Mouse (Mus musculus): ENCODE results near the gene Zfp446. TPM values are rescaled to one million over a fixed set of nuclear protein-coding genes. Genes with fewer than 3 reads are reported as not detected.
A peak's percentile ranks its signal among the peaks of the same experiment; 100 is the strongest.

Zfp446 gene
- polyA plus RNA-seq, 1 experiment from 2014 or later = 5.4 TPM

GRCm38 (mm10) chr7:12954896-12955295, 22.8 kb upstream of the Zfp446 start:
- no peak overlapping the region for H3K4me3 ChIP-seq (ENCODE audit: low read depth, low read length)
- H3K4me1 ChIP-seq (replicated peaks; ENCODE audit: control insufficient read depth, insufficient read depth, low read length) = 0 out of 2 replicates have a peak, but pooled peaks cover 4% of the 10 kb centered on the region
- H3K36me3 ChIP-seq (ENCODE audit: control insufficient read depth, insufficient read depth, low read length) = no peaks in the 10 kb centered on the region
- WGBS = 51% methylated on average over 3 of the region's 3 CpGs
- ATAC-seq (replicated peaks; ENCODE audit: low FRiP score, low TSS enrichment, low read depth) (no peak), DNase-seq (ENCODE audit: low spot score) (no peak)
- H3K9ac ChIP-seq (ENCODE audit: low read length) = no peak overlapping the region
- no peak overlapping the region for H3K27ac ChIP-seq (ENCODE audit: low read depth)
- no peaks in the 10 kb centered on the region for H3K9me3 ChIP-seq (ENCODE audit: control insufficient read depth, low read length)
- H3K27me3 ChIP-seq (replicated peaks; ENCODE audit: control insufficient read depth, insufficient read depth, low read length) = no peaks in the 10 kb centered on the region
- no peak overlapping the region for H3K4me2 ChIP-seq (ENCODE audit: low read length)

DNA sequence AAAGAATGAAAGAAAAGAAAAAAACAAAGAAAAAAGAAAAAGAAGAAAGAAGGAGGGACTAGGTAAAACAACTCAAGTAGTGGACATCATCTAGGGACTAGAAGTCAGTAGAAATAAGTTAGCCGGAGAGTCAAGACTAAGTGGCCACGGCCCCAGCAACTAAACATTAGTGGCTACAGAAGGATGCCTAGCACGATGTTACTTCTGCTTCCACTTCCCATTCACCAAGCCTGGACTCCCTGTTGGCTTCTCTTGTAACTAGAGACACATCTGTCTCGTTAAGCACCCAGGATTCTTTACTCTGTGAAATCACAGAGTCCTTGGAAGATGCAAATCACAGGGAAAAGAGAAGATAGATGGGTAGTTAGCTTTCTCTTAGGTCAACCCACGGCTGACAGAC, 20.1 kb upstream of the Zfp446 start:
- no peak for DNase-seq (ENCODE audit: low spot score)
- H3K27me3 ChIP-seq (replicated peaks; ENCODE audit: control insufficient read depth, insufficient read depth, low read length) = no peaks in the 10 kb centered on the region
- H3K4me2 ChIP-seq (ENCODE audit: low read length) = no peak overlapping the region
- H3K4me1 ChIP-seq (replicated peaks; ENCODE audit: control insufficient read depth, insufficient read depth, low read length) = no peaks in the 10 kb centered on the region
- no peak overlapping the region for H3K9ac ChIP-seq (ENCODE audit: low read length)
- no peak for ATAC-seq (replicated peaks; ENCODE audit: low FRiP score, low TSS enrichment, low read depth)
- no peaks in the 10 kb centered on the region for H3K36me3 ChIP-seq (ENCODE audit: control insufficient read depth, insufficient read depth, low read length)
- no peaks in the 10 kb centered on the region for H3K9me3 ChIP-seq (ENCODE audit: control insufficient read depth, low read length)
- WGBS = 70% methylated on average over 5 of the region's 5 CpGs
- H3K4me3 ChIP-seq (ENCODE audit: low read depth, low read length) = no peak overlapping the region
- no peak overlapping the region for H3K27ac ChIP-seq (ENCODE audit: low read depth)

DNA sequence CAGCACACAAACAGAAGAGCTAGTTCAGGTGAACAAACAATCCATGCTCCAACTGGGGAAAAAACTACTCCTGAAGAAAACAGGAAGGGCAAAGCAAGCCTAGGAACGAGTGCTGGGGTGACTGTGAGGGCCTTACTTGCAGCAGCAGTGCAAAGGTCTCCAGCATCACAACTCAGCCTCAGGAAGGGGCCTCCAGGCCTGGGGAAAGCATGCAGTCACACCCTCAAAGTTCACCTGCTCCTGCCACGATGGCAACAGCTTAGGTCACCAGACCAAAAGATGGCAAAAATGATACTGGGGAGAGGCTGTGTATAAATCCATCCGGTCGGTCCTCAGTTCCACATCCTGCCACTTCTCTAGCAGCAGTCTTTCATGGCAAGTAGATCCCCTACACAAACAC, 18.7 kb upstream of the Zfp446 start:
- DNase-seq (ENCODE audit: low spot score) (no peak), ATAC-seq (replicated peaks; ENCODE audit: low FRiP score, low TSS enrichment, low read depth) (no peak)
- 73% methylated on average over 4 of the region's 4 CpGs for WGBS
- H3K36me3 ChIP-seq (ENCODE audit: control insufficient read depth, insufficient read depth, low read length) = no peaks in the 10 kb centered on the region
- H3K27ac ChIP-seq (ENCODE audit: low read depth) = no peak overlapping the region
- no peak overlapping the region for H3K9ac ChIP-seq (ENCODE audit: low read length)
- H3K27me3 ChIP-seq (replicated peaks; ENCODE audit: control insufficient read depth, insufficient read depth, low read length) = no peaks in the 10 kb centered on the region
- no peaks in the 10 kb centered on the region for H3K9me3 ChIP-seq (ENCODE audit: control insufficient read depth, low read length)
- no peak overlapping the region for H3K4me3 ChIP-seq (ENCODE audit: low read depth, low read length)
- no peak overlapping the region for H3K4me2 ChIP-seq (ENCODE audit: low read length)
- no peaks in the 10 kb centered on the region for H3K4me1 ChIP-seq (replicated peaks; ENCODE audit: control insufficient read depth, insufficient read depth, low read length)

GRCm38 (mm10) chr7:12959718-12960117, 17.9 kb upstream of the Zfp446 start:
- ATAC-seq (replicated peaks; ENCODE audit: low FRiP score, low TSS enrichment, low read depth) = no peak
- Histone ChIP-seq H3K36me3 (ENCODE audit: control insufficient read depth, insufficient read depth, low read length) (no peaks in the 10 kb centered on the region), H3K27ac (ENCODE audit: low read depth) (no peak overlapping the region), H3K9me3 (ENCODE audit: control insufficient read depth, low read length) (no peaks in the 10 kb centered on the region), H3K4me1 (replicated peaks; ENCODE audit: control insufficient read depth, insufficient read depth, low read length) (no peaks in the 10 kb centered on the region), H3K4me2 (ENCODE audit: low read length) (no peak overlapping the region), H3K9ac (ENCODE audit: low read length) (no peak overlapping the region), H3K4me3 (ENCODE audit: low read depth, low read length) (no peak overlapping the region), H3K27me3 (replicated peaks; ENCODE audit: control insufficient read depth, insufficient read depth, low read length) (no peaks in the 10 kb centered on the region)
- WGBS = 39% methylated on average over 4 of the region's 4 CpGs
- DNase-seq (ENCODE audit: low spot score) = no peak

GRCm38 (mm10) chr7:12961511-12962141, 16.0 kb upstream of the Zfp446 start:
- Histone ChIP-seq H3K27me3 (replicated peaks; ENCODE audit: control insufficient read depth, insufficient read depth, low read length) (no peaks in the 10 kb centered on the region), H3K27ac (ENCODE audit: low read depth) (peak overlapping the region; percentile 76), H3K36me3 (ENCODE audit: control insufficient read depth, insufficient read depth, low read length) (no peaks in the 10 kb centered on the region), H3K9ac (ENCODE audit: low read length) (peak overlapping the region; percentile 64), H3K4me1 (replicated peaks; ENCODE audit: control insufficient read depth, insufficient read depth, low read length) (peaks cover 5% of the 10 kb centered on the region), H3K4me2 (ENCODE audit: low read length) (peak overlapping the region; percentile 48), H3K4me3 (ENCODE audit: low read depth, low read length) (peak overlapping the region; percentile 39), H3K9me3 (ENCODE audit: control insufficient read depth, low read length) (no peaks in the 10 kb centered on the region)
- peak; percentile 51; the same call in 1 of the 2 replicates for ATAC-seq (replicated peaks; ENCODE audit: low FRiP score, low TSS enrichment, low read depth)
- 6% methylated on average over 29 of the region's 29 CpGs for WGBS
- peak; percentile 86 for DNase-seq (ENCODE audit: low spot score)

GRCm38 (mm10) chr7:12965678-12966091, 12.0 kb upstream of the Zfp446 start, which contains the start of gene Zfp324:
Gene Zfp324, plus strand, starts transcription at chr7:12965838.
- H3K4me2 ChIP-seq (ENCODE audit: low read length) = peak within 1 kb of the TSS; percentile 86
- H3K27me3 ChIP-seq (replicated peaks; ENCODE audit: control insufficient read depth, insufficient read depth, low read length) = no peaks in the 10 kb centered on the region
- peaks cover 22% of the 10 kb centered on the region for H3K36me3 ChIP-seq (ENCODE audit: control insufficient read depth, insufficient read depth, low read length)
- peak within 1 kb of the TSS; percentile 85 for H3K27ac ChIP-seq (ENCODE audit: low read depth)
- WGBS = under 1% methylated on average over 23 of the region's 23 CpGs
- no peaks in the 10 kb centered on the region for H3K9me3 ChIP-seq (ENCODE audit: control insufficient read depth, low read length)
- peaks cover 14% of the 10 kb centered on the region for H3K4me1 ChIP-seq (replicated peaks; ENCODE audit: control insufficient read depth, insufficient read depth, low read length)
- peak within 1 kb of the TSS; percentile 89 for H3K9ac ChIP-seq (ENCODE audit: low read length)
- peak within 1 kb of the TSS; percentile 89 for H3K4me3 ChIP-seq (ENCODE audit: low read depth, low read length)
- peak; percentile 92 for ATAC-seq (replicated peaks; ENCODE audit: low FRiP score, low TSS enrichment, low read depth)
- no peak for DNase-seq (ENCODE audit: low spot score)

DNA sequence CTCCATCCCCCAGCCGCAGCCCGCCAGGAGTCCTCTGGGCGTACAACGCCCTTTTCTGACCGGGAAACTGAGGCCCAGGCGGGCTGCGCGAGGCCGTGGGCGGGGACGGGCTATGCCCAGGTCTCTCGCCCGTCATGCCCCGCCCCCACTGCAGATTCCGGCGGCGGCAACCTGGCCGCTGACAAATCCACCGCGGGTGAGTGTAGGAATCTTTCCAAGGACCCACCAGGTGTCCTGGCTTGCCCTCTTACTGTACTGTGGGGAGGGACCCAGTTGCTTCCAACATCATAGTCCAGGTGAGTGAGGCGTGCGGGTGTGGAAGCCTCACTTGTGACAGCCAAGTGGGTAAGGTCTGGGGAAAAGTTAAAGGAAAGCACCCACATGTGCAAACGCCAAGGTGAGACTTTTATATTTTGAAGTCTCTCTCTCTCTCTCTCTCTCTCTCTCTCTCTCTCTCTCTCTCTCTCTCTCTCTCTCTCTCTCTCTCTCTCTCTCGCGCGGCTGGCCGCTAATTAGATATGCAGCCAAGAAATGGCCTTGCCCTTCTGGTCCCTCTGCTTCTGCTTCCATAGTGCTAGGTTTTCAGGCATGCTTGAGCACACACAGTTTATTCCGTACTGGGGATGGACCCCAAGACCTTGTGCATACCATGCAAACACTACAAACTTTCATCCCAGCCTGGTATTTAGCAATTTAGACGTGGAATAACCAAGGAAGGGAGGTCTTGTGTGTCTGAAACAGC, 11.4 kb upstream of the Zfp446 start:
- peaks cover 27% of the 10 kb centered on the region for H3K36me3 ChIP-seq (ENCODE audit: control insufficient read depth, insufficient read depth, low read length)
- ATAC-seq (replicated peaks; ENCODE audit: low FRiP score, low TSS enrichment, low read depth) (peak; percentile 80), DNase-seq (ENCODE audit: low spot score) (peak; percentile 81)
- H3K4me1 ChIP-seq (replicated peaks; ENCODE audit: control insufficient read depth, insufficient read depth, low read length) = peaks cover 14% of the 10 kb centered on the region
- no peaks in the 10 kb centered on the region for H3K27me3 ChIP-seq (replicated peaks; ENCODE audit: control insufficient read depth, insufficient read depth, low read length)
- under 1% methylated on average over 25 of the region's 29 CpGs for WGBS
- peak overlapping the region; percentile 89 for H3K9ac ChIP-seq (ENCODE audit: low read length)
- peak overlapping the region; percentile 89 for H3K4me3 ChIP-seq (ENCODE audit: low read depth, low read length)
- no peaks in the 10 kb centered on the region for H3K9me3 ChIP-seq (ENCODE audit: control insufficient read depth, low read length)
- H3K4me2 ChIP-seq (ENCODE audit: low read length) = peak overlapping the region; percentile 86
- H3K27ac ChIP-seq (ENCODE audit: low read depth) = peak overlapping the region; percentile 85

DNA sequence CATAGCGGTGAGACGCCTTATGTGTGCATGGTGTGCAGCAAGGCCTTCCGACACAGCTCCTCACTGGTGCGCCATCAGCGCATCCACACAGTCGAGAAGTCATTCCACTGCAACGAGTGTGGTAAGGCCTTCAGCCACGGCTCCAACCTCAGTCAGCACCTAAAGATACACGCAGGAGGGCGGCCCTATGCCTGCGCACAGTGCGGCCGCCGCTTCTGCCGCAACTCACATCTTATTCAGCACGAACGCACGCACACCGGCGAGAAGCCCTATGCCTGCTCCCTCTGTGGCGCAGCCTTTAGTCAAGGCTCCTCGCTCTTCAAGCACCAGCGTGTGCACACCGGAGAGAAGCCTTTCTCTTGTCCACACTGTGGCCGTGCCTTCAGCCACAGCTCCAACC, 6.7 kb upstream of the Zfp446 start:
- Histone ChIP-seq H3K9ac (ENCODE audit: low read length) (no peak overlapping the region), H3K36me3 (ENCODE audit: control insufficient read depth, insufficient read depth, low read length) (peaks cover 40% of the 10 kb centered on the region), H3K9me3 (ENCODE audit: control insufficient read depth, low read length) (no peaks in the 10 kb centered on the region), H3K4me2 (ENCODE audit: low read length) (no peak overlapping the region), H3K27ac (ENCODE audit: low read depth) (no peak overlapping the region), H3K27me3 (replicated peaks; ENCODE audit: control insufficient read depth, insufficient read depth, low read length) (no peaks in the 10 kb centered on the region), H3K4me1 (replicated peaks; ENCODE audit: control insufficient read depth, insufficient read depth, low read length) (peaks cover 9% of the 10 kb centered on the region), H3K4me3 (ENCODE audit: low read depth, low read length) (no peak overlapping the region)
- DNase-seq (ENCODE audit: low spot score) (no peak), ATAC-seq (replicated peaks; ENCODE audit: low FRiP score, low TSS enrichment, low read depth) (no peak)
- WGBS = 95% methylated on average over 25 of the region's 25 CpGs
